Mouse (Mus musculus): ENCODE data around the gene Ucp2. TPM values are rescaled to one million over a fixed set of nuclear protein-coding genes. Genes with fewer than 3 reads are reported as not detected.

The Ucp2 gene
- total and polyA plus RNA-seq, 2 experiments from 2014 or later, result 101 to 112 TPM

DNA sequence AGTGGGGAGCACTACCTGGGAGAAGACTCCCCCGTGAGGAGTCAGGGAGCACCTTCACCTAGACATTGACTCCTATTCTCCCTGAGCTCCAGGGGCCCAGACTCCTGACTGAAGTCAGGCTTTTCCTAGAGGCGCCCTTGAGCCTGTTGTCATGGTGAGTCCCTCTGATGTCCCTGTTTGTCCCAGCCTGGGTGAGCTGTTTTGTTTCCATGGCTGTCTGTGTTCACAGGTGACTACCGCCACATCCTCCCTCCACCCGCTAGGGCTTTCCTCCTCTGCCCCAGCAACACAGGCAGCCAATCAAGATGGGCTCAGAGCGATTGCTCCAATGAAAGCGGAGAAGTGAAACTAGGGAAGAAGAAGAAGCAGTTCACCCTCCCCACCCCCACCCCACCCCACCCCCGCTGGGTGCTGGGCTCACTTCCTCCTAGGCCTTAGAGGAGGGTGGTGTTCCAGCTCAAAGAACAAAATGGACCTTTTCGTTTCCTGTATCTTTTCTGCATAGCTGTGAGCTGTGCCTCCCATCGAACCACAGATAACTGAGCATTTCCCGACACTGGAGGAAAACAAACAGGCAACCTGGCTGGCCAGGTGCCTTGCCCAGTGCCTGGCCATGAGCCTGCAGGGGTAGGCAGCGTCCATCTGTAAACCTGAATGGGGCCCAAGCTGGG lies 2.6 kb downstream of the Ucp2 start:
- no peak overlapping the region for H3K4me3 ChIP-seq (ENCODE audit: low read length)
- H3K27ac ChIP-seq, result peak overlapping the region; percentile 90
- peak overlapping the region; percentile 26 for H3K9ac ChIP-seq (replicated peaks; ENCODE audit: low read length)
- ATAC-seq (peak; percentile 91), DNase-seq (ENCODE audit: low spot score) (peak; percentile 90)
- WGBS, result 32% methylated on average over 11 of the region's 11 CpGs
- peak overlapping the region; percentile 70 for H3K4me2 ChIP-seq (ENCODE audit: low read depth, low read length)
- no peak for TF ChIP-seq CTCF (IDR thresholded peaks at IDR 0.05; ENCODE audit: low read depth)
- H3K4me1 ChIP-seq (ENCODE audit: insufficient read depth, low read length), result peaks cover 13% of the 10 kb centered on the region; the same call in 1 of the 2 replicates
- H3K36me3 ChIP-seq (ENCODE audit: insufficient read depth, low read length), result no peaks in the 10 kb centered on the region
- H3K27me3 ChIP-seq (ENCODE audit: insufficient read depth, low read length), result no peaks in the 10 kb centered on the region
- no peaks in the 10 kb centered on the region for H3K9me3 ChIP-seq (ENCODE audit: low read length)

DNA sequence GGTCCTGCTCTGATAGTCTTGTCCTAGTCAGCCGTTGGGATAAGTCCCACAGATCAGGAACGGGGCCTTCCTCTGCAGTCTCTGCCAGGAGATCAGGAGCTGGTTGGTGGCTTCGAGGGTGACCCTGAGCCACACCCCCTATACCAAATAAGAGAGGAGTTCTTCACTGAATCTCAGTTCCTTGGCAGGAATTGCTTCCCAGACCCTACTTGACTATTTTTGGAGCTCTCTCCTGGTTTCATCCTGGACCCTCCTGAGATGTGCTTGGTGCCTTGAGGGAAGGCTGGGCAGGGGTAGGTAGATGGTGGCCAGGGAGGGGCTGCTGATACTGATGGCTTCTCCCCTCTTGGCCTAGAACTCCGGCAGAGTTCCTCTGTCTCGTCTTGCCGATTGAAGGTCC lies 3.2 kb downstream of the Ucp2 start:
- no peak for ATAC-seq
- no peak for TF ChIP-seq CTCF (IDR thresholded peaks at IDR 0.05; ENCODE audit: low read depth)
- Histone ChIP-seq H3K27me3 (ENCODE audit: insufficient read depth, low read length) (no peaks in the 10 kb centered on the region), H3K36me3 (ENCODE audit: insufficient read depth, low read length) (no peaks in the 10 kb centered on the region), H3K9ac (replicated peaks; ENCODE audit: low read length) (peak overlapping the region; percentile 26), H3K4me1 (ENCODE audit: insufficient read depth, low read length) (peaks cover 13% of the 10 kb centered on the region; the same call in 1 of the 2 replicates), H3K4me3 (ENCODE audit: low read length) (no peak overlapping the region), H3K27ac (peak overlapping the region; percentile 90), H3K9me3 (ENCODE audit: low read length) (no peaks in the 10 kb centered on the region), H3K4me2 (ENCODE audit: low read depth, low read length) (0 out of 2 replicates have a peak overlapping the region, but pooled peaks have one; percentile 5)
- WGBS, result 73% methylated on average over 6 of the region's 6 CpGs
- DNase-seq (ENCODE audit: low spot score), result no peak

DNA sequence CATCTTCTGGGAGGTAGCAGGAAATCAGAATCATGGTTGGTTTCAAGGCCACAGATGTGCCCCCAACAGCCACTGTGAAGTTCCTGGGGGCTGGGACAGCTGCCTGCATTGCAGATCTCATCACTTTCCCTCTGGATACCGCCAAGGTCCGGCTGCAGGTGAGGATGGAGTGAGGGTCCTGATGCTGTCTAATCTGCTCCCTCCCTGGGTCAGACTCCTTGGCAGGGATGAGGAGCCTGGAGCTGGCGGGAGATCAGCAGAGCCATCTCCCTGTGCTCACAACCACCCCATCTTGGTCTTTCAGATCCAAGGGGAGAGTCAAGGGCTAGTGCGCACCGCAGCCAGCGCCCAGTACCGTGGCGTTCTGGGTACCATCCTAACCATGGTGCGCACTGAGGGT lies 3.7 kb downstream of the Ucp2 start:
- no peak for DNase-seq (ENCODE audit: low spot score)
- H3K27me3 ChIP-seq (ENCODE audit: insufficient read depth, low read length), result no peaks in the 10 kb centered on the region
- no peak for ATAC-seq
- 96% methylated on average over 9 of the region's 9 CpGs for WGBS
- TF ChIP-seq CTCF (IDR thresholded peaks at IDR 0.05; ENCODE audit: low read depth), result no peak
- no peak overlapping the region for H3K4me2 ChIP-seq (ENCODE audit: low read depth, low read length)
- no peaks in the 10 kb centered on the region for H3K9me3 ChIP-seq (ENCODE audit: low read length)
- H3K4me3 ChIP-seq (ENCODE audit: low read length), result no peak overlapping the region
- no peak overlapping the region for H3K9ac ChIP-seq (replicated peaks; ENCODE audit: low read length)
- no peaks in the 10 kb centered on the region for H3K36me3 ChIP-seq (ENCODE audit: insufficient read depth, low read length)
- peak overlapping the region; percentile 90; the same call in 1 of the 2 replicates for H3K27ac ChIP-seq
- H3K4me1 ChIP-seq (ENCODE audit: insufficient read depth, low read length), result peaks cover 13% of the 10 kb centered on the region; the same call in 1 of the 2 replicates

DNA sequence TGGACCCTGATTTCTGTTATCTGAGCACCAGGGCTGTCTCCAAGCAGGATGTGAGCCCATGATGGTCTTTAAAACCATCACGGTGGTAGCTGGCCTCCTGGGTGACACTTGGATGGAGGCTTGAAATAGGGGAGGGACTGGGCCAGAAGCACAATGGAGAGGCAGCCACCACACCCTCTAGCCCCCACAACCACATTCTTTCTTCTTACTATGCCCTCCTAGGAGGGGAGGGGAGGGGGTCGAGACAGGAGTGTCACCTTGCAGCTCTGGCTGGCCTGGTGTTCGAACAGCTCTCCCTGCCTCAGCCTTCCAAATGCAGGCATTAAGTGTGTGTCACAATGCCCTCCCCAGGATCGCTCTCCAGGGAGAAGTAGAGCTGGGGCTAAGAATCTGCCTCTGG lies 4.3 kb downstream of the Ucp2 start:
- H3K4me1 ChIP-seq (ENCODE audit: insufficient read depth, low read length), result peaks cover 13% of the 10 kb centered on the region; the same call in 1 of the 2 replicates
- no peak overlapping the region for H3K27ac ChIP-seq
- no peak overlapping the region for H3K9ac ChIP-seq (replicated peaks; ENCODE audit: low read length)
- WGBS, result 87% methylated on average over 4 of the region's 4 CpGs
- TF ChIP-seq CTCF (IDR thresholded peaks at IDR 0.05; ENCODE audit: low read depth), result no peak
- H3K36me3 ChIP-seq (ENCODE audit: insufficient read depth, low read length), result no peaks in the 10 kb centered on the region
- DNase-seq (ENCODE audit: low spot score), result no peak
- ATAC-seq, result no peak
- no peaks in the 10 kb centered on the region for H3K9me3 ChIP-seq (ENCODE audit: low read length)
- no peak overlapping the region for H3K4me3 ChIP-seq (ENCODE audit: low read length)
- no peaks in the 10 kb centered on the region for H3K27me3 ChIP-seq (ENCODE audit: insufficient read depth, low read length)
- H3K4me2 ChIP-seq (ENCODE audit: low read depth, low read length), result no peak overlapping the region

DNA sequence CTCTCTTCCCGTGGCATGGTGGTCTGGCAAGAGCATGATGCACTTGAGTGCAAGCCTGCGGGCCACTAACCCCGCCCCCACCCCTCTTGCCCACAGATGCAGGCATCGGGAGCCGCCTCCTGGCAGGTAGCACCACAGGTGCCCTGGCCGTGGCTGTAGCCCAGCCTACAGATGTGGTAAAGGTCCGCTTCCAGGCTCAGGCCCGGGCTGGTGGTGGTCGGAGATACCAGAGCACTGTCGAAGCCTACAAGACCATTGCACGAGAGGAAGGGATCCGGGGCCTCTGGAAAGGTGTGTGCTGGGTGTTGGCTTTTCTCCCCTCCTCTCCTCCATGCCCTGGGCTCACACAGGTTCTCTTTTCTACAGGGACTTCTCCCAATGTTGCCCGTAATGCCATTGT lies 4.8 kb downstream of the Ucp2 start:
- peaks cover 10% of the 10 kb centered on the region; the same call in 1 of the 2 replicates for H3K4me1 ChIP-seq (ENCODE audit: insufficient read depth, low read length)
- no peak overlapping the region for H3K4me2 ChIP-seq (ENCODE audit: low read depth, low read length)
- H3K4me3 ChIP-seq (ENCODE audit: low read length), result no peak overlapping the region
- H3K36me3 ChIP-seq (ENCODE audit: insufficient read depth, low read length), result no peaks in the 10 kb centered on the region
- TF ChIP-seq CTCF (IDR thresholded peaks at IDR 0.05; ENCODE audit: low read depth), result no peak
- ATAC-seq (no peak), DNase-seq (ENCODE audit: low spot score) (no peak)
- WGBS, result 94% methylated on average over 13 of the region's 13 CpGs
- no peak overlapping the region for H3K9ac ChIP-seq (replicated peaks; ENCODE audit: low read length)
- H3K27ac ChIP-seq, result no peak overlapping the region
- H3K27me3 ChIP-seq (ENCODE audit: insufficient read depth, low read length), result no peaks in the 10 kb centered on the region
- H3K9me3 ChIP-seq (ENCODE audit: low read length), result no peaks in the 10 kb centered on the region

DNA sequence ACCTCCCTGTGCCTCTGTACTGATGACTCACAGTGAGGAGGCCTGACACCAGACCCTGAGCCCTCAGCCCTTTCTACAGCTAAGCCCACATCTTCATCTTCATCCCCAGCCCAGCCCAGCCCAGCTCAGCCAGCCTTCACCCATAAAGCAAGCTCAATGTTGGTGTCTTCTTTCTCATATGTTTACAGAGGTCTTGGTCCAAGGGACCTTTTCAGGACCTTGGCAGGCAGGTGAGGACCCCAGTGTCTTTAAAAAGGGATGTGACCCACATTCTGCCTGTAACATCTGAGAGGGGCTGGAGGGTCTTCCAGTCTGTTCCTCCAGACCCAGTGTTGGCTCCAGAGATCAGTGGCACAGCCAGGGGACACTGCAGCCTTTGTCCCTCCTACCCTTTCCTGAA lies 6.3 kb downstream of the Ucp2 start:
- ATAC-seq (no peak), DNase-seq (ENCODE audit: low spot score) (no peak)
- Histone ChIP-seq H3K9me3 (ENCODE audit: low read length) (no peaks in the 10 kb centered on the region), H3K4me3 (ENCODE audit: low read length) (no peak overlapping the region), H3K36me3 (ENCODE audit: insufficient read depth, low read length) (no peaks in the 10 kb centered on the region), H3K4me2 (ENCODE audit: low read depth, low read length) (no peak overlapping the region), H3K27ac (no peak overlapping the region), H3K9ac (replicated peaks; ENCODE audit: low read length) (no peak overlapping the region), H3K27me3 (ENCODE audit: insufficient read depth, low read length) (no peaks in the 10 kb centered on the region), H3K4me1 (ENCODE audit: insufficient read depth, low read length) (peaks cover 7% of the 10 kb centered on the region; the same call in 1 of the 2 replicates)
- no peak for TF ChIP-seq CTCF (IDR thresholded peaks at IDR 0.05; ENCODE audit: low read depth)

DNA sequence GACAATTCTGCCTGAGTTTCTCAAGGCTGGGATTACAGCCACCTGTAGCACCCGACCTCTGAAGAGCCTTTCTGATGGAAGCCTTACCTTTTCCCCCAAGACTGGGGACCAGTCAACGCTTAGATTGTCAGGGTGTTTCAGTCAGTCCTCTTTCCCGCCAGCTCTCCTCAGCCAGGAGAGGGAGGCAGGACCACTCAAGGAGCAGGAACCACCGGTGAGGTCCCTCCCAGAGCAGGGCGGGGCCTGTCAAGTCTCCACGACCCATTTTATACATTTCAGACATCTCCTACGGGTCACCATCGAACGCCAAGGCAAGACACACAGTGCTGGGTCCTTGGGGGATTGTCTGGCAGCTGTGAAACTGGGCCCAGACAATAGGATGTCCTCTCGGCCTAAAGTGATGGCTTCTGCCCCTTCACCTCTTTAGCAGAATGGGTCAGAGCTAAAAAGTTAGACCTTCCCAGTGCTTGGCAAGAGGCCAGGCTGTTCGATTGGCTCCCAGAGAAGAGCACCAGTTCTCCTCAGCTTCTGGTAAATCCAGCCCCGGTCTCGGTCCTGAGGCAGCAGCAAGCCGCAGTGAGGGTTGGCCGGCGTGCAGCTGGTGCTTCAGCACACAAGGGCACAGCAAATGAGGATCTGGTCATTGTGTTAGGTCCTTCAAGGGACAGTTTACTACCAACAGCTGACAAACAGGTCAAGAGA lies 7.3 kb downstream of the Ucp2 start:
- H3K27me3 ChIP-seq (ENCODE audit: insufficient read depth, low read length), result no peaks in the 10 kb centered on the region
- no peak for TF ChIP-seq CTCF (IDR thresholded peaks at IDR 0.05; ENCODE audit: low read depth)
- no peaks in the 10 kb centered on the region for H3K9me3 ChIP-seq (ENCODE audit: low read length)
- no peak for DNase-seq (ENCODE audit: low spot score)
- ATAC-seq, result no peak
- H3K27ac ChIP-seq, result no peak overlapping the region
- 61% methylated on average over 16 of the region's 16 CpGs for WGBS
- no peaks in the 10 kb centered on the region for H3K36me3 ChIP-seq (ENCODE audit: insufficient read depth, low read length)
- H3K4me3 ChIP-seq (ENCODE audit: low read length), result no peak overlapping the region
- H3K9ac ChIP-seq (replicated peaks; ENCODE audit: low read length), result no peak overlapping the region
- H3K4me1 ChIP-seq (ENCODE audit: insufficient read depth, low read length), result peaks cover 1% of the 10 kb centered on the region; the same call in 1 of the 2 replicates
- H3K4me2 ChIP-seq (ENCODE audit: low read depth, low read length), result no peak overlapping the region

All from hindbrain, postnatal 0 days (tissue).